Mouse (Mus musculus) neural tube, embryonic 14.5 days (tissue): ENCODE measurements around the gene Znrf1. TPM values are rescaled to one million over a fixed set of nuclear protein-coding genes. Genes with fewer than 3 reads are reported as not detected.

ENCODE experiments used
- ATAC-seq: fragments of 200-750 bp; cut with Nextera tagmentation; 2 replicates; pipeline ENCODE4 v1.8.0; 2017; ENCODE audit warnings: low read depth, mild to moderate bottlenecking, moderate TSS enrichment, moderate library complexity
- H3K27ac ChIP-seq: fragments of 300-500 bp; sonication (generic); 2 replicates; pipeline ENCODE4 v1.5.1; 2014; ENCODE audit warnings: low read depth, mild to moderate bottlenecking, control low read depth, low read length, moderate library complexity, mixed read lengths
- H3K27me3 ChIP-seq: fragments of 300-500 bp; sonication (generic); 2 replicates; pipeline ENCODE4 v1.6.1; 2014; ENCODE audit warnings: low read length; ENCODE audit not compliant: control insufficient read depth, insufficient read depth
- H3K36me3 ChIP-seq: fragments of 300-500 bp; sonication (generic); 2 replicates; pipeline ENCODE4 v1.6.1; 2014; ENCODE audit warnings: low read length, mixed read lengths; ENCODE audit not compliant: control insufficient read depth, insufficient read depth
- H3K4me1 ChIP-seq: fragments of 300-500 bp; sonication (generic); 2 replicates; pipeline ENCODE4 v1.6.1; 2014; ENCODE audit warnings: low read length; ENCODE audit not compliant: control insufficient read depth, insufficient read depth
- H3K4me2 ChIP-seq: fragments of 300-500 bp; sonication (generic); 2 replicates; pipeline ENCODE4 v1.6.1; 2014; ENCODE audit warnings: mild to moderate bottlenecking, low read depth, low read length, control low read depth
- H3K4me3 ChIP-seq: fragments of 300-500 bp; sonication (generic); 2 replicates; pipeline ENCODE4 v1.5.1; 2014; ENCODE audit warnings: low read depth, low read length, control low read depth, mixed read lengths
- H3K9ac ChIP-seq: fragments of 300-500 bp; sonication (generic); replicated peaks from 2 replicates; pipeline ENCODE4 v1.6.1; 2014; ENCODE audit warnings: low read depth, mild to moderate bottlenecking, control low read depth, low read length, mixed read lengths
- H3K9me3 ChIP-seq: fragments of 300-500 bp; sonication (generic); 2 replicates; pipeline ENCODE4 v1.6.1; 2016; ENCODE audit warnings: low read length; ENCODE audit not compliant: control insufficient read depth
- WGBS: fragments of 180-500 bp; shearing (Covaris S2); extraction: QIAGEN DNeasy Blood & Tissue Kit; methylation state at CpG from one replicate; pipeline ENCODE4 v1.1.7; 2014; 5-methylcytosine and 5-hydroxymethylcytosine counted together
- polyA plus RNA-seq: library from polyadenylated mRNA; unstranded; fragments of >200 nt; fragmentation: Nextera tagmentation; extraction: Ambion mirVana; gene quantifications from 2 replicates; pipeline ENCODE4 v1.2.1, GENCODE M21; 2014

Znrf1 gene
- polyA plus RNA-seq, 1 experiment from 2014 or later = 96.5 TPM

- Histone ChIP-seq H3K4me3 (no peak overlapping the region), H3K4me1 (no peaks in the 10 kb centered on the region), H3K9me3 (no peaks in the 10 kb centered on the region), H3K9ac (no peak overlapping the region), H3K4me2 (no peak overlapping the region), H3K36me3 (no peaks in the 10 kb centered on the region), H3K27me3 (no peaks in the 10 kb centered on the region), H3K27ac (no peak overlapping the region)
- WGBS = 69% methylated on average over 3 of the region's 3 CpGs
- ATAC-seq = no peak
Measured at GRCm38 (mm10) chr8:111650651-111651050, 114.8 kb downstream of the Znrf1 start.

- WGBS = 94% methylated on average over 2 of the region's 2 CpGs
Measured at GRCm38 (mm10) chr8:111653524-111653923, 117.6 kb downstream of the Znrf1 start.

GRCm38 (mm10) chr8:111657312-111657854 lies 121.5 kb downstream of the Znrf1 start:
- Histone ChIP-seq H3K27me3 (no peaks in the 10 kb centered on the region), H3K4me3 (no peak overlapping the region), H3K9ac (no peak overlapping the region), H3K4me2 (no peak overlapping the region), H3K36me3 (no peaks in the 10 kb centered on the region; the same call in 1 of the 2 replicates), H3K9me3 (no peaks in the 10 kb centered on the region), H3K4me1 (0 out of 2 replicates have a peak, but pooled peaks cover 3% of the 10 kb centered on the region), H3K27ac (no peak overlapping the region)
- no peak for ATAC-seq
- WGBS = 13% methylated on average over 1 of the region's 1 CpGs

More at GRCm38 (mm10) chr8:111653524-111653923, 117.6 kb downstream of the Znrf1 start:
- 0 out of 2 replicates have a peak, but pooled peaks cover 3% of the 10 kb centered on the region for H3K4me1 ChIP-seq
- H3K9ac ChIP-seq = no peak overlapping the region
- no peak for ATAC-seq
- no peaks in the 10 kb centered on the region for H3K27me3 ChIP-seq
- no peak overlapping the region for H3K4me3 ChIP-seq
- no peaks in the 10 kb centered on the region for H3K9me3 ChIP-seq
- H3K4me2 ChIP-seq = no peak overlapping the region
- no peaks in the 10 kb centered on the region for H3K36me3 ChIP-seq
- no peak overlapping the region for H3K27ac ChIP-seq

GRCm38 (mm10) chr8:111658819-111659423 lies 123.0 kb downstream of the Znrf1 start:
- Histone ChIP-seq H3K4me2 (no peak overlapping the region), H3K9ac (no peak overlapping the region), H3K27ac (no peak overlapping the region), H3K4me3 (no peak overlapping the region), H3K36me3 (no peaks in the 10 kb centered on the region; the same call in 1 of the 2 replicates), H3K27me3 (no peaks in the 10 kb centered on the region), H3K4me1 (0 out of 2 replicates have a peak, but pooled peaks cover 3% of the 10 kb centered on the region), H3K9me3 (no peaks in the 10 kb centered on the region)
- no peak for ATAC-seq
- WGBS = 92% methylated on average over 6 of the region's 6 CpGs

GRCm38 (mm10) chr8:111662473-111662872 lies 126.6 kb downstream of the Znrf1 start:
- 95% methylated on average over 3 of the region's 3 CpGs for WGBS

GRCm38 (mm10) chr8:111666751-111667150 lies 130.9 kb downstream of the Znrf1 start:
- 89% methylated on average over 2 of the region's 2 CpGs for whole genome bisulfite sequencing
- Histone ChIP-seq H3K9me3 (no peaks in the 10 kb centered on the region), H3K27me3 (no peaks in the 10 kb centered on the region), H3K9ac (no peak overlapping the region), H3K4me2 (no peak overlapping the region), H3K4me1 (no peaks in the 10 kb centered on the region), H3K4me3 (no peak overlapping the region), H3K27ac (no peak overlapping the region), H3K36me3 (peaks cover 20% of the 10 kb centered on the region)
- no peak for ATAC-seq

More at GRCm38 (mm10) chr8:111662473-111662872, 126.6 kb downstream of the Znrf1 start:
- no peaks in the 10 kb centered on the region for H3K27me3 ChIP-seq
- peaks cover 6% of the 10 kb centered on the region; the same call in 1 of the 2 replicates for H3K36me3 ChIP-seq
- no peak overlapping the region for H3K4me2 ChIP-seq
- no peak overlapping the region for H3K9ac ChIP-seq
- no peaks in the 10 kb centered on the region for H3K4me1 ChIP-seq
- no peaks in the 10 kb centered on the region for H3K9me3 ChIP-seq
- ATAC-seq = no peak
- H3K27ac ChIP-seq = no peak overlapping the region
- no peak overlapping the region for H3K4me3 ChIP-seq

Other genes starting within 250 kb of the Znrf1 start
- 19.2 and 25.4 TPM in 2 replicates for gene Rfwd3, start 235.9 kb upstream of the Znrf1 start, polyA plus RNA-seq
- gene Mlkl, start 197.9 kb upstream of the Znrf1 start, polyA plus RNA-seq = 0.35 TPM in 1 of 2 replicates, not detected in the other
- 0.45 and 1.1 TPM in 2 replicates for gene Fa2h, start 142.3 kb upstream of the Znrf1 start, polyA plus RNA-seq
- 7.4 and 8.5 TPM in 2 replicates for gene Wdr59, start 14.0 kb upstream of the Znrf1 start, polyA plus RNA-seq
- gene Ldhd, start 94.3 kb downstream of the Znrf1 start, polyA plus RNA-seq = 0.66 and 0.96 TPM in 2 replicates
- gene Zfp1, start 107.3 kb downstream of the Znrf1 start, polyA plus RNA-seq = 31.2 and 31.8 TPM in 2 replicates
- gene Ctrb1, start 154.9 kb downstream of the Znrf1 start, polyA plus RNA-seq = not detected in 2 replicates
- gene Bcar1, start 207.7 kb downstream of the Znrf1 start, polyA plus RNA-seq = 47.6 and 56.4 TPM in 2 replicates